Mouse (Mus musculus) embryonic fibroblast, embryonic 13.5 days (primary cell): Measurements from ENCODE around the gene Zfp131.
"Not testable (repeated sequence)": the region's sequence is repeated elsewhere in the genome, so short reads cannot be mapped to it uniquely, and the experiment has no call there.

ENCODE experiments used
- CTCF ChIP-seq: IDR thresholded peaks from 2 replicates; pipeline ENCODE4 v1.5.1; 2011; ENCODE audit warnings: mild to moderate bottlenecking, control low read depth, low read length, moderate library complexity, borderline replicate concordance; ENCODE audit not compliant: insufficient read depth
- POLR2A ChIP-seq: IDR thresholded peaks from 2 replicates; pipeline ENCODE4 v1.6.1; 2011; ENCODE audit warnings: low read depth, mild to moderate bottlenecking, control low read depth, low read length, moderate library complexity

GRCm38 (mm10) chr13:119830116-119830515 is 39.4 kb upstream of the Zfp131 start, which contains the start of gene AF067063:
- not testable (repeated sequence) for TF ChIP-seq CTCF, POLR2A
